Mouse (Mus musculus) MEL (cell line): Measurements from ENCODE around the gene Pkd1. TPM values are rescaled to one million over a fixed set of nuclear protein-coding genes. Genes with fewer than 3 reads are reported as not detected.
A peak's percentile ranks its signal among the peaks of the same experiment; 100 is the strongest.

Experiments used
- DNase-seq: peaks from one replicate; pipeline ENCODE4 v3.0.0; 2011; ENCODE audit warnings: low read depth, low spot score
- H3K27ac ChIP-seq: 2 replicates; pipeline ENCODE4 v1.5.1; 2012; ENCODE audit warnings: low read depth, mild to moderate bottlenecking, control low read depth, low read length, moderate library complexity; ENCODE audit not compliant: control insufficient read depth
- H3K27me3 ChIP-seq, 2 experiments: fragments of 150-350 bp in 1 of 2; sonication (generic) in 1 of 2; 2 replicates each; pipeline ENCODE4 v1.6.1; 2012; ENCODE audit warnings: low read length in 2 of 2, mild to moderate bottlenecking in 2 of 2, improper control_type of control experiment in 1 of 2, moderate library complexity in 1 of 2; ENCODE audit not compliant: insufficient read depth in 2 of 2, control insufficient read depth in 1 of 2
- H3K36me3 ChIP-seq, 2 experiments: 2 replicates each; pipeline ENCODE4 v1.6.1; 2012 to 2014; ENCODE audit warnings: low read length in 2 of 2, improper control_type of control experiment in 1 of 2, inconsistent platforms in 1 of 2, mild to moderate bottlenecking in 1 of 2; ENCODE audit not compliant: insufficient read depth in 2 of 2, control insufficient read depth in 1 of 2
- H3K4me1 ChIP-seq, 2 experiments: fragments of 150-350 bp in 1 of 2; sonication (generic) in 1 of 2; 2 replicates each; pipeline ENCODE4 v1.6.1; 2012; ENCODE audit warnings: low read length in 2 of 2, improper control_type of control experiment in 1 of 2, mild to moderate bottlenecking in 1 of 2; ENCODE audit not compliant: insufficient read depth in 2 of 2, control insufficient read depth in 1 of 2
- H3K4me3 ChIP-seq, 2 experiments: fragments of 150-350 bp in 1 of 2; sonication (generic) in 1 of 2; 2 replicates each; pipeline ENCODE4 v1.5.1; 2012; ENCODE audit warnings: low read depth in 2 of 2, low read length in 2 of 2, mild to moderate bottlenecking in 2 of 2, moderate library complexity in 2 of 2, control low read depth in 1 of 2, improper control_type of control experiment in 1 of 2; ENCODE audit not compliant: control insufficient read depth in 1 of 2, insufficient read depth in 1 of 2
- H3K79me2 ChIP-seq: 2 replicates; pipeline ENCODE4 v1.6.1; 2012; ENCODE audit warnings: mild to moderate bottlenecking, low read length, moderate library complexity; ENCODE audit not compliant: control insufficient read depth, poor library complexity, insufficient read depth
- H3K9ac ChIP-seq: 2 replicates; pipeline ENCODE4 v1.6.1; 2012; ENCODE audit warnings: low read depth, mild to moderate bottlenecking, control low read depth, low read length, moderate library complexity; ENCODE audit not compliant: control insufficient read depth, poor library complexity, severe bottlenecking
- H3K9me3 ChIP-seq: fragments of 150-350 bp; sonication (generic); replicated peaks from 2 replicates; pipeline ENCODE4 v1.6.1; 2012; ENCODE audit warnings: mild to moderate bottlenecking, low read length, improper control_type of control experiment, moderate library complexity; ENCODE audit not compliant: insufficient read depth
- BHLHE40 ChIP-seq: IDR thresholded peaks from 2 replicates; pipeline ENCODE4 v1.6.1; 2012; ENCODE audit warnings: low read depth, mild to moderate bottlenecking, inconsistent platforms, low read length, improper control_type of control experiment, borderline replicate concordance
- CHD1 ChIP-seq: IDR thresholded peaks from 2 replicates; pipeline ENCODE4 v1.6.1; 2012; ENCODE audit warnings: low read depth, mild to moderate bottlenecking, inconsistent platforms, low read length, improper control_type of control experiment
- CTCF ChIP-seq, 3 experiments: IDR thresholded peaks in 2 of 3; conservative IDR thresholded peaks in 1 of 3; 2 replicates each; pipeline ENCODE4 v1.5.1; 2011 to 2012; ENCODE audit warnings: low read length in 3 of 3, low read depth in 2 of 3, mild to moderate bottlenecking in 2 of 3, improper control_type of control experiment in 1 of 3, inconsistent platforms in 1 of 3, mixed read lengths in 1 of 3, moderate library complexity in 1 of 3; ENCODE audit not compliant: control insufficient read depth in 1 of 3, insufficient read depth in 1 of 3, poor library complexity in 1 of 3, severe bottlenecking in 1 of 3
- GABPA ChIP-seq: IDR thresholded peaks from 2 replicates; pipeline ENCODE4 v1.6.1; 2012; ENCODE audit warnings: low read depth, mild to moderate bottlenecking, inconsistent platforms, low read length, improper control_type of control experiment, moderate library complexity
- GATA1 ChIP-seq: IDR thresholded peaks from 2 replicates; pipeline ENCODE4 v1.6.1; 2011; ENCODE audit warnings: low read depth, low read length, improper control_type of control experiment
- MEF2A ChIP-seq: IDR thresholded peaks from 2 replicates; pipeline ENCODE4 v1.6.1; 2014; ENCODE audit warnings: low read depth, mild to moderate bottlenecking, inconsistent platforms, low read length, improper control_type of control experiment; ENCODE audit not compliant: poor library complexity, insufficient replicate concordance, severe bottlenecking; ENCODE audit errors: extremely low read depth
- NRF1 ChIP-seq: IDR thresholded peaks from 2 replicates; pipeline ENCODE4 v1.6.1; 2014; ENCODE audit warnings: low read depth, mild to moderate bottlenecking, inconsistent platforms, low read length, improper control_type of control experiment, moderate library complexity; ENCODE audit not compliant: poor library complexity, insufficient read depth, severe bottlenecking
- POLR2AphosphoS5 ChIP-seq: IDR thresholded peaks from 2 replicates; pipeline ENCODE4 v1.6.1; 2012; ENCODE audit warnings: low read depth, borderline replicate concordance, mild to moderate bottlenecking, inconsistent platforms, low read length, moderate library complexity, mixed read lengths
- RAD21 ChIP-seq: IDR thresholded peaks from 2 replicates; pipeline ENCODE4 v1.6.1; 2011; ENCODE audit warnings: mild to moderate bottlenecking, low read depth, low read length, improper control_type of control experiment
- SIN3A ChIP-seq: IDR thresholded peaks from 2 replicates; pipeline ENCODE4 v1.6.1; 2012; ENCODE audit warnings: low read length, improper control_type of control experiment, inconsistent platforms
- SMC3 ChIP-seq: IDR thresholded peaks from 2 replicates; pipeline ENCODE4 v1.6.1; 2011; ENCODE audit warnings: low read depth, low read length, improper control_type of control experiment
- TAL1 ChIP-seq: IDR thresholded peaks from 2 replicates; pipeline ENCODE4 v1.6.1; 2012; ENCODE audit warnings: mild to moderate bottlenecking, inconsistent platforms, low read length, moderate library complexity, mixed read lengths
- USF1 ChIP-seq: IDR thresholded peaks from 2 replicates; pipeline ENCODE4 v1.6.1; 2014; ENCODE audit warnings: low read depth, mild to moderate bottlenecking, inconsistent platforms, low read length, improper control_type of control experiment, moderate library complexity
- USF2 ChIP-seq, 2 experiments: IDR thresholded peaks; 2 replicates each; pipeline ENCODE4 v1.6.1; 2011 to 2012; ENCODE audit warnings: improper control_type of control experiment in 2 of 2, low read length in 2 of 2, borderline replicate concordance in 1 of 2, inconsistent platforms in 1 of 2, low read depth in 1 of 2, mild to moderate bottlenecking in 1 of 2; ENCODE audit not compliant: insufficient read depth in 1 of 2
- ZC3H11A ChIP-seq: IDR thresholded peaks from 2 replicates; pipeline ENCODE4 v1.6.1; 2012; ENCODE audit warnings: low read depth, mild to moderate bottlenecking, inconsistent platforms, low read length, improper control_type of control experiment
- ZKSCAN1 ChIP-seq: IDR thresholded peaks from 2 replicates; pipeline ENCODE4 v1.6.1; 2012; ENCODE audit warnings: low read depth, mild to moderate bottlenecking, inconsistent platforms, low read length, improper control_type of control experiment, moderate library complexity
- ZNF384 ChIP-seq: IDR thresholded peaks from 2 replicates; pipeline ENCODE4 v1.6.1; 2012; ENCODE audit warnings: low read depth, mild to moderate bottlenecking, inconsistent platforms, low read length, improper control_type of control experiment
- polyA plus RNA-seq, 2 experiments: library from polyadenylated mRNA; stranded (reverse) in 1 of 2; unstranded in 1 of 2; fragments of >175 nt in 1 of 2; fragments of >200 nt in 1 of 2; gene quantifications; 2 replicates each; pipeline versions ENCODE4 v1.2.1 to v1.2.4; 2012; ENCODE audit warnings: low replicate concordance in 2 of 2, low read depth in 1 of 2; ENCODE audit not compliant: insufficient read length in 2 of 2, insufficient read depth in 1 of 2, missing spikeins in 1 of 2
- total RNA-seq: library from RNA; depleted of rRNA; stranded (reverse); fragments of 300-350 nt; gene quantifications from 2 replicates; pipeline ENCODE4 v1.2.3, GENCODE M21; 2012

Gene Pkd1
- total and polyA plus RNA-seq, 3 experiments = 10.6 to 10.7 TPM; not detected in 1

DNA sequence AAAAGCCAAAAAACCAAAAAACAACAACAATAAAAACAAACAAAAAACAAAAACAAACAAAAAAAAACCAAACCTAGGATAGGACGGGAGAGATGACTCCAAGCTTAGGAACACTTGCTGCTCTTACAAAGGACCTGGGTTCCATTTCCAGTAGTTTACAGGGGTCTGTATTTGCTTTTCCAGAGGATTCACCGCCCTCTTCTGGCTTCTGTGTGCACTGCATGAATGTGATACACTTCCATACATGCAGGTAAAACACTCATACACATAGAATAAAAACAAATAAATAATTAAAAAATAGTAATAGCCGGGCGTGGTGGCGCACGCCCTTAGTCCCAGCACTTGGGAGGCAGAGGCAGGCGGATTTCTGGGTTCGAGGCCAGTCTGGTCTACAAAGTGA, 10.7 kb upstream of the Pkd1 start:
- H3K4me1 ChIP-seq = no peaks in the 10 kb centered on the region
- no peaks in the 10 kb centered on the region for H3K9me3 ChIP-seq
- no peak overlapping the region for H3K9ac ChIP-seq
- H3K27me3 ChIP-seq = no peaks in the 10 kb centered on the region
- DNase-seq = peak; percentile 81
- no peak overlapping the region for H3K27ac ChIP-seq
- no peaks in the 10 kb centered on the region for H3K36me3 ChIP-seq
- TF ChIP-seq SMC3 (peak; percentile 65), ZKSCAN1 (no peak), GATA1 (no peak), USF2 (IDR thresholded peaks at IDR 0.05; ENCODE audit: borderline replicate concordance in 1 of 2, insufficient read depth in 1 of 2, low read depth in 1 of 2, low read length in 2 of 2) (no peak), MEF2A (no peak), USF1 (no peak), CHD1 (no peak), NRF1 (no peak), SIN3A (no peak), TAL1 (no peak), ZC3H11A (peak; percentile 26; the same call in 1 of the 2 replicates), RAD21 (peak; percentile 60), CTCF (IDR thresholded peaks at IDR 0.05 in 2 of 3, conservative IDR thresholded peaks at IDR 0.05 in 1 of 3; ENCODE audit: control insufficient read depth in 1 of 3, insufficient read depth in 1 of 3, low read depth in 2 of 3, low read length in 3 of 3, poor library complexity in 1 of 3, severe bottlenecking in 1 of 3) (peak; percentile 64 to 69 (median 65))
- no peaks in the 10 kb centered on the region for H3K79me2 ChIP-seq
- H3K4me3 ChIP-seq = no peak overlapping the region

DNA sequence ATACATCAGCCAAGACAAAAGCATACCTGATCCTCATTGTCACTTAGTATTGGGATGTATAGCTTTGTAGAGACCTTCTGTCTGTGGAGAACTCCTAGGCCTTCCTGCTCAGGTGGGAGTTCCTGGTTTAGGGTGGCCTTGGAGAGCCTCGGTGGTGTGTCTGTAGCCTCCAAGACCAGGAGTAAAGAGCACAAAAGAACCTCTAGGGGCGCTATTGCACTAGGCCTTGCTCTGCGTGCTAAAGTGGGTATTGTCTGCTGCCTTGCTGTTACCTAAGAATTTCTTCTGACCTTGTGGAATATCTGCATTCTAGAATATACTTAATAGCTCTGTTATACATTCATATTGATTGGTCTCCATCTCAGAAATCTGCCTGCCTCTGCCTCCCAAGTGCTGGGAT, 9.3 kb upstream of the Pkd1 start:
- H3K9me3 ChIP-seq = no peaks in the 10 kb centered on the region
- no peaks in the 10 kb centered on the region for H3K4me1 ChIP-seq
- H3K27me3 ChIP-seq = no peaks in the 10 kb centered on the region
- H3K79me2 ChIP-seq = no peaks in the 10 kb centered on the region
- no peaks in the 10 kb centered on the region for H3K36me3 ChIP-seq
- DNase-seq = no peak
- H3K4me3 ChIP-seq = no peak overlapping the region
- no peak for TF ChIP-seq CTCF (IDR thresholded peaks at IDR 0.05 in 2 of 3, conservative IDR thresholded peaks at IDR 0.05 in 1 of 3; ENCODE audit: control insufficient read depth in 1 of 3, insufficient read depth in 1 of 3, low read depth in 2 of 3, low read length in 3 of 3, poor library complexity in 1 of 3, severe bottlenecking in 1 of 3)
- TF ChIP-seq GABPA = no peak
- TF ChIP-seq POLR2AphosphoS5 = no peak
- no peak for TF ChIP-seq ZNF384
- TF ChIP-seq BHLHE40 = no peak
- TF ChIP-seq SMC3 = no peak
- no peak for TF ChIP-seq USF1
- TF ChIP-seq SIN3A = no peak
- H3K27ac ChIP-seq = no peak overlapping the region
- H3K9ac ChIP-seq = no peak overlapping the region
